Mouse (Mus musculus) limb, embryonic 15.5 days (tissue): ENCODE results near the gene Foxp1. TPM values are rescaled to one million over a fixed set of nuclear protein-coding genes. Genes with fewer than 3 reads are reported as not detected.

Experiments
- ATAC-seq: fragments of 200-750 bp; cut with Nextera tagmentation; 2 replicates; pipeline ENCODE4 v1.8.0; 2017; ENCODE audit warnings: low read depth, moderate TSS enrichment; ENCODE audit not compliant: insufficient number of reproducible peaks, low FRiP score, low TSS enrichment
- H3K27ac ChIP-seq: fragments of 300-500 bp; sonication (generic); 2 replicates; pipeline ENCODE4 v1.5.1; 2015; ENCODE audit warnings: moderate library complexity, mild to moderate bottlenecking, inconsistent platforms
- H3K27me3 ChIP-seq: fragments of 300-500 bp; sonication (generic); 2 replicates; pipeline ENCODE4 v1.6.1; 2015; ENCODE audit warnings: inconsistent platforms
- H3K36me3 ChIP-seq: fragments of 300-500 bp; sonication (generic); 2 replicates; pipeline ENCODE4 v1.6.1; 2015; ENCODE audit warnings: inconsistent platforms
- H3K4me1 ChIP-seq: fragments of 300-500 bp; sonication (generic); 2 replicates; pipeline ENCODE4 v1.6.1; 2015; ENCODE audit warnings: inconsistent platforms
- H3K4me2 ChIP-seq: fragments of 300-500 bp; sonication (generic); 2 replicates; pipeline ENCODE4 v1.6.1; 2015; ENCODE audit warnings: mild to moderate bottlenecking, inconsistent platforms
- H3K4me3 ChIP-seq: fragments of 300-500 bp; sonication (generic); 2 replicates; pipeline ENCODE4 v1.5.1; 2015; ENCODE audit warnings: mild to moderate bottlenecking, inconsistent platforms
- H3K9ac ChIP-seq: fragments of 300-500 bp; sonication (generic); 2 replicates; pipeline ENCODE4 v1.6.1; 2015; ENCODE audit warnings: inconsistent platforms
- H3K9me3 ChIP-seq: fragments of 300-500 bp; sonication (generic); 2 replicates; pipeline ENCODE4 v1.6.1; 2016; ENCODE audit warnings: inconsistent platforms
- WGBS: fragments of 180-500 bp; shearing (Covaris S2); methylation state at CpG from one replicate; pipeline ENCODE4 v1.1.7; 2015; 5-methylcytosine and 5-hydroxymethylcytosine counted together
- polyA plus RNA-seq: library from polyadenylated mRNA; unstranded; fragments of >200 nt; fragmentation: Nextera tagmentation; extraction: Ambion mirVana; gene quantifications from 2 replicates; pipeline ENCODE4 v1.2.1, GENCODE M21; 2015

Foxp1 gene
- polyA plus RNA-seq, 1 experiment from 2014 or later = 142 TPM

DNA sequence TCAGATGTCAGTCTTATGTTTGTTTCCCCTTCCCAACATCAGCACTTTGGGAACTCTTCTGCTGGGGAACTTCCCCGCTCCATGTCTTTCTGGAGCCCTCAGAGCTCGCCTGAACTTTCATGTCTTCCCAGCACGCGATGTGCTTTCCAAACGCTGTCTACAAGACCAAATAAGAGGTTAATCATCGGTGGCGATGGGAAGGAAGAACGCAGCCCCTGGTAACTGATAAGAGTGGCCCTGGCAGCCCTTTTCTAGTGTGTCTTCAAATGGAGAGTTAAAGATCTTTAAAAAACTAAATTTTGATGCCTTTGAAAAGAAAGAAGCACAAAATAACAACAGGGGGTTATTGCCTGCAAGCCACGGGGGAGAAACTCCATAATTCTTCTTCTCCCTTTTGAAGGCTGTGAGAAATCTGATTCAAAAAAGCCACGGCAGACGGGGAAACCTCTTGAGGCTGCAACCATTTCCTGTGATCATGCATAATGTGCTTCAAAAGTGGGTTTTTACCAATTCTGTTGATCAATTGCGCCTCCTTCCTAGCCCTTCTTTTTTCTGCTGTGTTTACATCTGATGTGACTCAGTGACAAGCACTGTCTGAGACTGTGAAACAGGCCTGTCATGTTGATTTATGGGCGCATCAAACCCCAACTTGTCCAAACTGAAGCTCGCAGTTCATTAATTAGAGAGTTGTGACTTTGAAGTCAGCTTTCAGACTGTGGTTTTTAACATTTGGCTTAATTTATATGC, 509.2 kb downstream of the Foxp1 start:
- H3K4me3 ChIP-seq = no peak overlapping the region
- no peak overlapping the region for H3K27ac ChIP-seq
- WGBS = 42% methylated on average over 14 of the region's 14 CpGs
- peaks cover 27% of the 10 kb centered on the region for H3K4me1 ChIP-seq
- no peak overlapping the region for H3K4me2 ChIP-seq
- no peak overlapping the region for H3K9ac ChIP-seq
- no peaks in the 10 kb centered on the region for H3K9me3 ChIP-seq
- ATAC-seq = no peak
- peaks cover 40% of the 10 kb centered on the region for H3K36me3 ChIP-seq
- no peaks in the 10 kb centered on the region for H3K27me3 ChIP-seq

- Histone ChIP-seq H3K4me2 (no peak overlapping the region), H3K9ac (no peak overlapping the region), H3K36me3 (peaks cover 52% of the 10 kb centered on the region), H3K4me3 (no peak overlapping the region), H3K4me1 (peaks cover 27% of the 10 kb centered on the region), H3K9me3 (no peaks in the 10 kb centered on the region), H3K27ac (no peak overlapping the region), H3K27me3 (no peaks in the 10 kb centered on the region)
- 67% methylated on average over 8 of the region's 8 CpGs for WGBS
- no peak for ATAC-seq
Measured at GRCm38 (mm10) chr6:99011895-99012584, 510.5 kb downstream of the Foxp1 start.

- Histone ChIP-seq H3K9ac (no peak overlapping the region), H3K9me3 (no peaks in the 10 kb centered on the region), H3K36me3 (peaks cover 53% of the 10 kb centered on the region), H3K27me3 (no peaks in the 10 kb centered on the region), H3K4me2 (no peak overlapping the region), H3K27ac (no peak overlapping the region), H3K4me3 (no peak overlapping the region), H3K4me1 (peaks cover 24% of the 10 kb centered on the region)
- WGBS = 35% methylated on average over 10 of the region's 10 CpGs
- ATAC-seq = no peak
Measured at GRCm38 (mm10) chr6:99009771-99010170, 512.8 kb downstream of the Foxp1 start.

GRCm38 (mm10) chr6:99008565-99008964, 514.0 kb downstream of the Foxp1 start:
- no peaks in the 10 kb centered on the region for H3K9me3 ChIP-seq
- no peak overlapping the region for H3K4me3 ChIP-seq
- H3K36me3 ChIP-seq = peaks cover 45% of the 10 kb centered on the region
- no peak for ATAC-seq
- WGBS = 100% methylated on average over 1 of the region's 1 CpGs
- no peaks in the 10 kb centered on the region for H3K27me3 ChIP-seq
- no peak overlapping the region for H3K4me2 ChIP-seq
- H3K4me1 ChIP-seq = peaks cover 16% of the 10 kb centered on the region
- H3K9ac ChIP-seq = no peak overlapping the region
- H3K27ac ChIP-seq = no peak overlapping the region

DNA sequence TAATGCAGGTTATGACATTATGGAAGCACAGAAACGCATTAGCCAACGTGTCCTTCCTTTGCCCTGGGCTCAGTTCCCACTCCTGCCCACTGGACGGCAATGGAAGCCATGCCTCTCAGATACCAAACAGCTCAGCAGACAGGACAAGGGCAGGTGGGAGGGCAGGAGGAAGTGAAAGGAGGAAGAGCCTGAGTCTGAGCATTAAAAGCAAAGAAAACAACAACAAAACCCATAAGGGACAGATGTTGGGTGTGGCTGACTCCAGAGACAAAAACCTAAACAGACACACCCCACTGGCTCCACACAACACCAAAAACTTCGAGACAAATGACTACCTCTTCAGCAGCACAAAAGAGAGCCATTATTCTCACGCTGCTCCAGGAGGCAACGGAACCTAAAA, 515.0 kb downstream of the Foxp1 start:
- Histone ChIP-seq H3K4me1 (peaks cover 7% of the 10 kb centered on the region), H3K4me2 (no peak overlapping the region), H3K27me3 (no peaks in the 10 kb centered on the region), H3K9me3 (no peaks in the 10 kb centered on the region), H3K27ac (no peak overlapping the region), H3K9ac (no peak overlapping the region), H3K36me3 (peaks cover 52% of the 10 kb centered on the region), H3K4me3 (no peak overlapping the region)
- 64% methylated on average over 6 of the region's 6 CpGs for WGBS
- no peak for ATAC-seq

- Histone ChIP-seq H3K9me3 (no peaks in the 10 kb centered on the region), H3K9ac (no peak overlapping the region), H3K27me3 (no peaks in the 10 kb centered on the region), H3K36me3 (peaks cover 45% of the 10 kb centered on the region), H3K4me1 (peaks cover 6% of the 10 kb centered on the region; the same call in 1 of the 2 replicates), H3K4me3 (no peak overlapping the region), H3K4me2 (no peak overlapping the region), H3K27ac (no peak overlapping the region)
- ATAC-seq = no peak
- 85% methylated on average over 12 of the region's 12 CpGs for WGBS
Measured at GRCm38 (mm10) chr6:99004255-99004997, 518.1 kb downstream of the Foxp1 start.

GRCm38 (mm10) chr6:99003108-99003709, 519.3 kb downstream of the Foxp1 start:
- H3K4me3 ChIP-seq = no peak overlapping the region
- H3K4me2 ChIP-seq = no peak overlapping the region
- peaks cover 11% of the 10 kb centered on the region; the same call in 1 of the 2 replicates for H3K4me1 ChIP-seq
- H3K9me3 ChIP-seq = no peaks in the 10 kb centered on the region
- H3K9ac ChIP-seq = no peak overlapping the region
- 81% methylated on average over 15 of the region's 15 CpGs for WGBS
- H3K36me3 ChIP-seq = peaks cover 39% of the 10 kb centered on the region
- H3K27ac ChIP-seq = no peak overlapping the region
- no peaks in the 10 kb centered on the region for H3K27me3 ChIP-seq
- ATAC-seq = no peak

DNA sequence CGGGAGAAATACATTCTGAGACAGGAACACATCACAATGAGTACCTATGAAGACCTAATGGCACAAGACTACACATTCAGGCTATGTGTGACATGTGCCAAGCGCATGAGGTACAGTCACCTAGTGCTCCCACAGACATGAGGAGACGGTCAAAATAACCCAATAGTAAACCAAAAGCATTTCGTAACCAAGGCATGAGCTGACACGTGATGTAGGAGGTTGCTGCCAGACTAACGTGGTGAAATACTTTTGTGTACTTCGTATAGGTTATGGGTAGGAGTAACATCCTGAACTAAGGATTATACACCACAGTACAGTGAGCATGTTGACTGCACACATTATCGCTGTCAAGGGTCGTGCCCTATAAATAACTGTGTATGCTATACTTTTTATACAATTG, 520.9 kb downstream of the Foxp1 start:
- Histone ChIP-seq H3K9me3 (no peaks in the 10 kb centered on the region), H3K36me3 (peaks cover 24% of the 10 kb centered on the region), H3K4me2 (no peak overlapping the region), H3K27me3 (no peaks in the 10 kb centered on the region), H3K4me1 (peaks cover 11% of the 10 kb centered on the region; the same call in 1 of the 2 replicates), H3K9ac (no peak overlapping the region), H3K27ac (no peak overlapping the region), H3K4me3 (no peak overlapping the region)
- WGBS = 85% methylated on average over 9 of the region's 9 CpGs
- no peak for ATAC-seq

DNA sequence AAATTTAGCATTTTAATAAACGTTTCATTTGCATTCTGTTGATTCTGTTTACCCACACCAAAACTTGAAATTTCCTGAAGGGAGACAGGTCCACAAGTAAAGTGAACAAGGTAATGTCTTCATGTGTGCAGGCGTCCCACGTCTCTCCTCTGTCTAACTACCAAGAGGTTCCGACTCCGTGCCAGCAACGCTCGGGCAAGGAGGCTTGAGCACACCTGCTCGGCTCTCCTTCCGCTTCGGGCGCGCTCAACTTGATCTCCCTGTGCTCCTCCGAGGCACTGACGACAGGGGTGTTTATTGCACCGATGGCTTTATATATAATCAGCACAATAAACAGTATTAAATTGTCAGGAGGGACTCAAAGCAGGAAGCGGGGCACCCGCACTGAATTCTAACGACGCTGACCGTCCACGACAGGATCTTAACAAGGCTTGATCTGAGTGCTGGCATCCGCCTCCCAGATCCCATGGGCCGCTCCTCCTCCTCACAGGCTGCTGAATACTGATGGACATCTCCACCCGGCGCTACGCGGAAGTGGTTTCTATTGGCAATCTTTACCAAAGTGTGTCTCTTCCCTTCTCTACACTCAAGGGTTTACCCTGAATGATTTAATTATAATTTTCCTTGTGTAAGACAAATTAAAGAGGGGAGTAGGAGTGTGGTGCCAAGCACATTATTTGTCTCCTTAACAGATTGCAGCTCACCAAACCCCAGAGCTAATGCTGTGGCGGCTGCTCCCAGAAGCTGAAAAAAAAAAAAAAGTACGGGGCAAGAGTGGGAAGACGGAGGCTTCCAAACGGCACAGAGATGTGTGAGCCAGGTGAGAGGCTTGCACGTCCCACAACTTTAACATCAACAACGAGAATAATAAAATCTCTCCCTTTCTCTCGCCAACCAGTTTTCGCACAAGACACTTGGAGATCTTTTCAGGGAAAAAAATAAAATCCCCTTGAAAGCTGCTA, 523.3 kb downstream of the Foxp1 start:
- Histone ChIP-seq H3K36me3 (peaks cover 15% of the 10 kb centered on the region), H3K9ac (no peak overlapping the region), H3K9me3 (no peaks in the 10 kb centered on the region), H3K4me2 (no peak overlapping the region), H3K4me1 (peaks cover 22% of the 10 kb centered on the region; the same call in 1 of the 2 replicates), H3K27ac (no peak overlapping the region), H3K4me3 (no peak overlapping the region), H3K27me3 (no peaks in the 10 kb centered on the region)
- 57% methylated on average over 35 of the region's 35 CpGs for WGBS
- no peak for ATAC-seq

- H3K9ac ChIP-seq = no peak overlapping the region
- H3K9me3 ChIP-seq = no peaks in the 10 kb centered on the region
- WGBS = 71% methylated on average over 9 of the region's 9 CpGs
- H3K36me3 ChIP-seq = peaks cover 7% of the 10 kb centered on the region
- H3K4me3 ChIP-seq = no peak overlapping the region
- H3K4me2 ChIP-seq = no peak overlapping the region
- peaks cover 27% of the 10 kb centered on the region; the same call in 1 of the 2 replicates for H3K4me1 ChIP-seq
- no peaks in the 10 kb centered on the region for H3K27me3 ChIP-seq
- no peak for ATAC-seq
- no peak overlapping the region for H3K27ac ChIP-seq
Measured at GRCm38 (mm10) chr6:98997742-98998141, 524.8 kb downstream of the Foxp1 start.

DNA sequence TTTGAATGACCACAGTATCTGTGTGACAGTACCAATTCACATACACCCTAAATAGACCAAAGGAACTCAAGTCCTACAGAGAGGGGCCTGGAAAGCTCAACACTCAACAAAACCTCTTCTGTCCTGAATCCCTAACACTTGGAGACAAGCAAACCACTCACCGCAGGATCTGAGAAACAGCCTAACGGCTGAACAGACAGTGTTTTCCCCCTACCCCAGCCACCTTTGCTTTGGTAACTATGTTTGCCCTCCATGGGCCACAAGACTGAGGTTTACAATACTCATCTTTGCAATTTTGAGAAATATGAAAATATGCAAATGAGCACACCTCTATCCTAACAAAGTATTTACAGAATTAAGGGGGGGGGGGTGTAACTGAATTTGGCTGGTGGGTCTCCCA, 525.7 kb downstream of the Foxp1 start:
- Histone ChIP-seq H3K27me3 (no peaks in the 10 kb centered on the region), H3K36me3 (no peaks in the 10 kb centered on the region), H3K9ac (no peak overlapping the region), H3K4me3 (no peak overlapping the region), H3K9me3 (no peaks in the 10 kb centered on the region), H3K4me1 (peaks cover 27% of the 10 kb centered on the region; the same call in 1 of the 2 replicates), H3K27ac (no peak overlapping the region), H3K4me2 (no peak overlapping the region)
- ATAC-seq = no peak
- WGBS = 91% methylated on average over 2 of the region's 2 CpGs
